Mouse (Mus musculus): ENCODE data around the gene Frrs1.

Frrs1 gene

GRCm38 (mm10) chr3:116906596-116906995 is 47.3 kb downstream of the Frrs1 start:
- no peak for DNase-seq (ENCODE audit: low spot score)

DNA sequence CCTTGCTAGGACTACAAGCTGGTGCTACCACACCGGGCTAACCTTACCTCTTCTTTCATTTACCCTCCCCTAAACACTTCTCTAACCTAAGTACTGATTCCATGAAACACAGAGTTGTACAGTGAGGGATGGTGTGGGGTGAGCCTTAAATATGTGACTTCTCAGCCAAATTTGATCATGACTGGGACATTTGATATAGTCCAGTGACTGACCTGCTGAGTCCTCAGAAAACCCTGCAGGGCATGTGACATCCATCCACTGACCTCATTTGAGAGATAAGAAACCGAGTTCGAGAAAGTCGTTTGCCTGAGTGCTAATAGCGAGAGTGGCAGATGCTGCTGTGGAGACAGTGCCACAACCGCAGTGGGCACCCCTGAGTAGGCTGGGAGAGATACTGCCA is 55.1 kb downstream of the Frrs1 start:
- DNase-seq (ENCODE audit: low spot score) = no peak

DNA sequence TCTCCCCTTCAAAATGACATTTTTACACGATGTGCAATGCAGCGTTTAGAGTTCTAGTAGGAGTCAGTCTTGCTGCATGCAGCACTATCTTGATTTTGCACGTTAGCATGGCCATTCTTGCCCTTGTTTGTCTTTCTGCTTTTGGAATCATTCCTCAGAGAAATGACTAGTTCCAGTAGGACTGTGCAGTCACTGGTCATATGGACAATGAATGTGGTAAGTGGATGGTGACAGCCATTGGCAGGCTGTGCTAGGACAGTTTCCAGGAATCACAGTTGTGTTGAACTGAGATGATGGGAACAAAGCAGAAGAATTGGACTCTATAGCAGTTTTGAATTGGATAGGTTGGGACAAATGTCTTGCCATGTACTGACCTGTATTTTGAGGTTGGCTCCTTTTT is 55.7 kb downstream of the Frrs1 start:
- no peak for DNase-seq (ENCODE audit: low spot score)

- DNase-seq (ENCODE audit: low spot score) = no peak
Measured at GRCm38 (mm10) chr3:116917016-116917415, 57.8 kb downstream of the Frrs1 start.

GRCm38 (mm10) chr3:116921535-116921934 is 62.3 kb downstream of the Frrs1 start:
- DNase-seq (ENCODE audit: low spot score) = no peak

GRCm38 (mm10) chr3:116923042-116923441 is 63.8 kb downstream of the Frrs1 start:
- DNase-seq (ENCODE audit: low spot score) = no peak

GRCm38 (mm10) chr3:116928994-116929393 is 69.7 kb downstream of the Frrs1 start:
- no peak for DNase-seq (ENCODE audit: low spot score)

DNA sequence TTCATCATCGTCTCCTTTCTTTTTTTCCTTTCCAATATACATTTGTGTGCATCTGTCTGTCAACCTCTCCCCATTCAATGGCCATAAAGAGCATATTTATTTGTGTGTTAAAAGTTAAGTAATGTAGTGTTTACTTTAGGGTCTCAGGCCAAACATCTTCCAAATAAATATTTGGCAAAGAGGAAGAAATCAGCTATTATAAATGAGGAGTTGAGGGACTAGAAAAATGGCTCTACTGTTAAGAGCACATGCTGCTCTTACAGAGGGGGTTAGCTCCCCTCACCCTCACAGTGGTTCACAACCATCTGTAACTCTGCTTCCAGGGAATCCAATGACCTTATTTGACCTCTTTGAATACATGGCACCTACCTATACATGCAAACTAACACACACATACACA is 73.9 kb downstream of the Frrs1 start:
- no peak for DNase-seq (ENCODE audit: low spot score)

- DNase-seq (ENCODE audit: low spot score) = no peak
Measured at GRCm38 (mm10) chr3:116936934-116937691, 77.8 kb downstream of the Frrs1 start.

- DNase-seq (ENCODE audit: low spot score) = no peak
Measured at GRCm38 (mm10) chr3:116940804-116941558, 81.7 kb downstream of the Frrs1 start.

DNA sequence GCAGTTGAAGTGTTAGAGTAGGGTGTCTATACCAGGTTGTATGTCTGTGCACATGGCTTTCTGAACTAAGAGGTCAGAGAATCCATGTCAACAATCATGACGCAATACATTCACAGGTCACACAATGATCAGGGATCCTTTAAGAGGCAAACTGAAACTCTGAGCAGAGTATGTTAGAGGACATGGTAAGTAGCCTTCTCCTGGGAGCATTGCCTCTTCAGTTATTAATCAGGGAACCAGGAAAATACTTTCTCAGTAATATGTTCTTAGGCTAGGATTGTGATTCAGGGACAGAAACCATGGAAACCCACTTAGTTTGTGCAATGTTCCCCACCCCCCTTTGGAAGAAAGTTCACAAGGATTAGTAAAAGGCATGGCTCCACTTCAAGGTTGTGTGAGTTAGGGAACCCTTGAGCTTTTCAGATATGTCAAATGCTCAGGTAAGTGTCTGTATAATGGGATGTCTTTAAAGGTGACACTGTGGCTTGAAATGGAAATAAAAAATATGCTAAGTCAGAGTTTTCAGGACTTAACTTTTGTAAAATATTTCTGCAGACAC is 82.4 kb downstream of the Frrs1 start:
- DNase-seq (ENCODE audit: low spot score) = no peak

DNA sequence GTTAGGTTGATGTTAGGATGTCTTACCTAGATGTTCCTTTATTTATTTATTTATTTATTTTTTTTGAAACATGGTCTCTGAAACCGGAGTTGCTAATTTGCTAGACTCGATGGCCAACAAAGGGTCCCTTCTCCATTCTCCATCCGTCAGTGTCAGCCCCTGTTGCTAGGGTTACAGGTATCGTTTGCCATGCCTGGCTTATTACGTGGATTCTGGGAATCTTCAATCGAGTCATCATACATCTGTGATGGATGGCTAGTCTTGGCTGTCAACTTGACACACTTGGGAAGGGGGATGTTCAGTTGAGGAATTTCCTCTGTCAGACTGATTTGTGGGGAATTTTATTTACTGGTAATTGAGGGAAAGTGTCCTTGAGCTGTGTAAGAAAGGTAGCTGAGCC is 83.5 kb downstream of the Frrs1 start:
- no peak for DNase-seq (ENCODE audit: low spot score)

GRCm38 (mm10) chr3:116943422-116943821 is 84.2 kb downstream of the Frrs1 start:
- DNase-seq (ENCODE audit: low spot score) = no peak

GRCm38 (mm10) chr3:116946476-116946875 is 87.2 kb downstream of the Frrs1 start:
- DNase-seq (ENCODE audit: low spot score) = no peak

- DNase-seq (ENCODE audit: low spot score) = no peak
Measured at GRCm38 (mm10) chr3:116950665-116951115, 91.4 kb downstream of the Frrs1 start.

DNA sequence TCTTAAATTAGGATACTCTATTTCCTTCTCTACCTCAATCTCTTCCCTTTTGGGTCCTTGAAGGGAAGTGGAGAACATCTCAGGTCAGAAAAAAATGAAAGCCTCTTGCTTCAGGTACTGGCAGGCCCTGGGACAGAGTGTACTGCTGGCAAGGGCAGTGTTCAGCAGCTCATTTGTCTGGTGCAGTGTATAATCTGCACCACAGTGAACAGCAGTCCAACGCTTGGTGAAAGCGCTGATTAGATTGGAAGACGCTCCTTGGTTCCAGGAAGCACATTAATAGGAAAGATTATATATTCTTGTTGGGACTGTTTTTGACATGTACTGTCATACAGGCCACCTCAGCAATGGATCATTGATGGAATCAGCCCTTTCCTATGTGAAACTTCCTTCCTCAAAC is 92.2 kb downstream of the Frrs1 start:
- no peak for DNase-seq (ENCODE audit: low spot score)

DNA sequence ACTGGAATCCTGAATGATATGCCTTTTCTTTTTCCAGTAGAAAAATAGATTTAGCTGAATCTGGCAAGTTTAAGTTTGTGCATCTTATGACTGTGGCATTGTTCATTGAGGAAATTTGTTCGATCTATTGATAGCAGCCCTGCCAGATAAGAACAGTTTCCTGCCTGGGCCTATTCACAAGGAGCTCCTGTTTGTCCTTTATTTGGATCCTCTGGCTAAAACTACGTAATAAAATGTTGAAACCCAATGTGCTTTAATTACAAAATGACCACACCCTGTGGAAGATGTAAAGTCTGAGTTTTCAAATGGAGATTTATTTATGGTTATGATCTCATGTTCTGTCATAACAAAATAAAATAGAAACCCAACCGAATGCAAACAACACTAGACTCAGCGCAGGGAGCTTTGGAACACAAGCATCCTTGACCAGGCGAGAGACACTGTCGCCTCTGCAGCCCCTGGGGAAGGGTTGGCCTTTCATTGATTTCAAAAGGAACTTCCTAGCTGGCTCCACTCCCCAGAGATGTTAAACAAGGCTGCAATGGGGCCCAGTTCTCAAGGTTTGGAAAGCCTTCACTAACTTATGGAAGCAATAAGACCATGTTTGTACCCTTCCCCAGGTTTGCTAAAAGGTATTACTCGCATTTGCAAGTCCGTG is 93.1 kb downstream of the Frrs1 start:
- DNase-seq (ENCODE audit: low spot score) = no peak

- no peak for DNase-seq (ENCODE audit: low spot score)
Measured at GRCm38 (mm10) chr3:116953366-116953765, 94.1 kb downstream of the Frrs1 start.

- DNase-seq (ENCODE audit: low spot score) = no peak
Measured at GRCm38 (mm10) chr3:116955061-116955460, 95.8 kb downstream of the Frrs1 start.

Data from ovary, adult 18-20 months (tissue).